In genomic region chr6:37593033-37593374, GRCm38 (mm10) we compare ENCODE assay signal across 8 mouse cellular contexts.
DNase-seq lines count a peak whose midpoint lies in the region; ATAC-seq and TF ChIP-seq lines count a peak whose summit lies in the region.

No protein-coding gene starts in this region.

- no peak overlapping the region for H3K9ac ChIP-seq in intestine, postnatal 0 days (ENCODE audit: low read depth, low read length)
- no peak overlapping the region for H3K9ac ChIP-seq in stomach, postnatal 0 days (ENCODE audit: low read length)

- H3K4me2 ChIP-seq in intestine, postnatal 0 days (replicated peaks; ENCODE audit: low read depth) = peak overlapping the region; percentile 47; the same call in 1 of the 2 replicates
- no peak overlapping the region for H3K4me2 ChIP-seq in stomach, postnatal 0 days (replicated peaks; ENCODE audit: low read depth)

- no peaks in the 10 kb centered on the region for H3K9me3 ChIP-seq in heart, embryonic 10.5 days
- no peaks in the 10 kb centered on the region for H3K9me3 ChIP-seq in intestine, postnatal 0 days (ENCODE audit: control insufficient read depth)
- H3K9me3 ChIP-seq in stomach, postnatal 0 days (ENCODE audit: control insufficient read depth, low read length) = no peaks in the 10 kb centered on the region

- TF ChIP-seq EP300 in stomach, postnatal 0 days (optimal IDR thresholded peaks at IDR 0.05) = no peak

- WGBS in heart, embryonic 10.5 days = 60% methylated on average over 6 of the region's 6 CpGs
- WGBS in intestine, postnatal 0 days = 62% methylated on average over 6 of the region's 6 CpGs
- 58% methylated on average over 6 of the region's 6 CpGs for WGBS in stomach, postnatal 0 days

- no peaks in the 10 kb centered on the region for H3K27me3 ChIP-seq in heart, embryonic 10.5 days (ENCODE audit: insufficient read depth, poor library complexity, severe bottlenecking)
- no peaks in the 10 kb centered on the region for H3K27me3 ChIP-seq in intestine, postnatal 0 days (replicated peaks; ENCODE audit: control insufficient read depth, insufficient read depth, low read length)
- H3K27me3 ChIP-seq in stomach, postnatal 0 days (ENCODE audit: control insufficient read depth, insufficient read depth, low read length) = no peaks in the 10 kb centered on the region

- no peak for DNase-seq in heart, embryonic 10.5 days (ENCODE audit: low spot score)
- DNase-seq in heart, adult 9 months (ENCODE audit: low spot score in 2 of 2) = no peak
- peak; percentile 12 for DNase-seq in retina, embryonic 14.5 days (ENCODE audit: low spot score)
- DNase-seq in retina, postnatal 1 day = no peak
- DNase-seq in stomach, postnatal 0 days (ENCODE audit: low spot score) = no peak
- DNase-seq in T-cell, adult 2 months (ENCODE audit: low spot score) = no peak
- no peak for DNase-seq in ovary, postnatal 36 days (ENCODE audit: low spot score)

- no peak for ATAC-seq in intestine, postnatal 0 days
- no peak for ATAC-seq in stomach, postnatal 0 days (ENCODE audit: low FRiP score, low TSS enrichment)

- peak overlapping the region; percentile 76; the same call in 1 of the 2 replicates for H3K27ac ChIP-seq in heart, embryonic 10.5 days
- H3K27ac ChIP-seq in intestine, postnatal 0 days (ENCODE audit: low read depth, low read length) = peak overlapping the region; percentile 68; the same call in 1 of the 2 replicates
- peak overlapping the region; percentile 50; the same call in 1 of the 2 replicates for H3K27ac ChIP-seq in stomach, postnatal 0 days (replicated peaks)

- H3K36me3 ChIP-seq in heart, embryonic 10.5 days = no peaks in the 10 kb centered on the region
- no peaks in the 10 kb centered on the region for H3K36me3 ChIP-seq in intestine, postnatal 0 days (ENCODE audit: control insufficient read depth, insufficient read depth)
- H3K36me3 ChIP-seq in stomach, postnatal 0 days (ENCODE audit: control insufficient read depth, insufficient read depth, low read length) = no peaks in the 10 kb centered on the region

- peaks cover 20% of the 10 kb centered on the region for H3K4me1 ChIP-seq in heart, embryonic 10.5 days
- H3K4me1 ChIP-seq in intestine, postnatal 0 days (replicated peaks; ENCODE audit: control insufficient read depth, insufficient read depth, low read length) = peaks cover 5% of the 10 kb centered on the region; the same call in 1 of the 2 replicates
- H3K4me1 ChIP-seq in stomach, postnatal 0 days (replicated peaks; ENCODE audit: control insufficient read depth, insufficient read depth) = no peaks in the 10 kb centered on the region

- TF ChIP-seq CTCF in intestine, postnatal 0 days (IDR thresholded peaks at IDR 0.05; ENCODE audit: low read depth) = no peak
- no peak for TF ChIP-seq CTCF in stomach, postnatal 0 days (IDR thresholded peaks at IDR 0.05; ENCODE audit: low read depth)

- H3K4me3 ChIP-seq in heart, embryonic 10.5 days = no peak overlapping the region
- no peak overlapping the region for H3K4me3 ChIP-seq in intestine, postnatal 0 days (ENCODE audit: low read depth, low read length)
- no peak overlapping the region for H3K4me3 ChIP-seq in stomach, postnatal 0 days (ENCODE audit: low read depth, low read length)
